Mouse (Mus musculus): ENCODE measurements around the gene Galp. TPM values are rescaled to one million over a fixed set of nuclear protein-coding genes. Genes with fewer than 3 reads are reported as not detected.
A peak's percentile ranks its signal among the peaks of the same experiment; 100 is the strongest.

Galp gene
- not detected in 2 replicates for polyA plus RNA-seq (2012; rRNA removed)

GRCm38 (mm10) chr7:6196790-6197189 is at the start of gene Galp:
Galp (plus strand) TSS chr7:6197090.
- Histone ChIP-seq H3K27ac (ENCODE audit: insufficient read depth, low read length) (no peak within 1 kb of the TSS), H3K4me3 (ENCODE audit: insufficient read depth, low read length) (no peak within 1 kb of the TSS), H3K4me1 (ENCODE audit: control insufficient read depth, insufficient read depth, low read length) (no peaks in the 10 kb centered on the region)
- TF ChIP-seq CTCF (IDR thresholded peaks at IDR 0.05; ENCODE audit: extremely low read depth, insufficient read depth, low read length) (no peak), POLR2A (IDR thresholded peaks at IDR 0.05; ENCODE audit: extremely low read depth, insufficient read depth, low read length) (no peak)

GRCm38 (mm10) chr7:6147688-6148087 is 49.2 kb upstream of the Galp start:
- TF ChIP-seq POLR2A (IDR thresholded peaks at IDR 0.05; ENCODE audit: extremely low read depth, insufficient read depth, low read length), result no peak
- no peak for TF ChIP-seq CTCF (IDR thresholded peaks at IDR 0.05; ENCODE audit: extremely low read depth, insufficient read depth, low read length)
- H3K4me1 ChIP-seq (ENCODE audit: control insufficient read depth, insufficient read depth, low read length), result peaks cover 13% of the 10 kb centered on the region
- 0 out of 2 replicates have a peak overlapping the region, but pooled peaks have one; percentile 15 for H3K27ac ChIP-seq (ENCODE audit: insufficient read depth, low read length)
- no peak overlapping the region for H3K4me3 ChIP-seq (ENCODE audit: insufficient read depth, low read length)

- TF ChIP-seq POLR2A (IDR thresholded peaks at IDR 0.05; ENCODE audit: extremely low read depth, insufficient read depth, low read length), result no peak
- no peak for TF ChIP-seq CTCF (IDR thresholded peaks at IDR 0.05; ENCODE audit: extremely low read depth, insufficient read depth, low read length)
- peaks cover 12% of the 10 kb centered on the region; the same call in 1 of the 2 replicates for H3K4me1 ChIP-seq (ENCODE audit: control insufficient read depth, insufficient read depth, low read length)
- H3K4me3 ChIP-seq (ENCODE audit: insufficient read depth, low read length), result no peak overlapping the region
- no peak overlapping the region for H3K27ac ChIP-seq (ENCODE audit: insufficient read depth, low read length)
Observed at GRCm38 (mm10) chr7:6151266-6151665, 45.6 kb upstream of the Galp start.

- H3K27ac ChIP-seq (ENCODE audit: insufficient read depth, low read length), result no peak overlapping the region
- H3K4me1 ChIP-seq (ENCODE audit: control insufficient read depth, insufficient read depth, low read length), result peaks cover 14% of the 10 kb centered on the region; the same call in 1 of the 2 replicates
- no peak for TF ChIP-seq CTCF (IDR thresholded peaks at IDR 0.05; ENCODE audit: extremely low read depth, insufficient read depth, low read length)
- TF ChIP-seq POLR2A (IDR thresholded peaks at IDR 0.05; ENCODE audit: extremely low read depth, insufficient read depth, low read length), result no peak
- no peak overlapping the region for H3K4me3 ChIP-seq (ENCODE audit: insufficient read depth, low read length)
Observed at GRCm38 (mm10) chr7:6152036-6152435, 44.9 kb upstream of the Galp start.

- H3K27ac ChIP-seq (ENCODE audit: insufficient read depth, low read length), result no peak overlapping the region
- peaks cover 14% of the 10 kb centered on the region; the same call in 1 of the 2 replicates for H3K4me1 ChIP-seq (ENCODE audit: control insufficient read depth, insufficient read depth, low read length)
- no peak for TF ChIP-seq CTCF (IDR thresholded peaks at IDR 0.05; ENCODE audit: extremely low read depth, insufficient read depth, low read length)
- no peak for TF ChIP-seq POLR2A (IDR thresholded peaks at IDR 0.05; ENCODE audit: extremely low read depth, insufficient read depth, low read length)
- H3K4me3 ChIP-seq (ENCODE audit: insufficient read depth, low read length), result no peak overlapping the region
Observed at GRCm38 (mm10) chr7:6153131-6153530, 43.8 kb upstream of the Galp start.

- TF ChIP-seq CTCF (IDR thresholded peaks at IDR 0.05; ENCODE audit: extremely low read depth, insufficient read depth, low read length) (no peak), POLR2A (IDR thresholded peaks at IDR 0.05; ENCODE audit: extremely low read depth, insufficient read depth, low read length) (no peak)
- Histone ChIP-seq H3K4me1 (ENCODE audit: control insufficient read depth, insufficient read depth, low read length) (peaks cover 14% of the 10 kb centered on the region; the same call in 1 of the 2 replicates), H3K4me3 (ENCODE audit: insufficient read depth, low read length) (peak overlapping the region; percentile 98; the same call in 1 of the 2 replicates), H3K27ac (ENCODE audit: insufficient read depth, low read length) (no peak overlapping the region)
Observed at GRCm38 (mm10) chr7:6154164-6154563, 42.7 kb upstream of the Galp start.

GRCm38 (mm10) chr7:6155031-6155872 is 41.6 kb upstream of the Galp start:
- H3K4me1 ChIP-seq (ENCODE audit: control insufficient read depth, insufficient read depth, low read length), result peaks cover 14% of the 10 kb centered on the region; the same call in 1 of the 2 replicates
- TF ChIP-seq CTCF (IDR thresholded peaks at IDR 0.05; ENCODE audit: extremely low read depth, insufficient read depth, low read length) (no peak), POLR2A (IDR thresholded peaks at IDR 0.05; ENCODE audit: extremely low read depth, insufficient read depth, low read length) (0 out of 2 replicates have a peak, but pooled peaks have one; percentile 20)
- peak overlapping the region; percentile 98 for H3K4me3 ChIP-seq (ENCODE audit: insufficient read depth, low read length)
- peak overlapping the region; percentile 99 for H3K27ac ChIP-seq (ENCODE audit: insufficient read depth, low read length)

- TF ChIP-seq CTCF (IDR thresholded peaks at IDR 0.05; ENCODE audit: extremely low read depth, insufficient read depth, low read length), result no peak
- TF ChIP-seq POLR2A (IDR thresholded peaks at IDR 0.05; ENCODE audit: extremely low read depth, insufficient read depth, low read length), result no peak
- Histone ChIP-seq H3K27ac (ENCODE audit: insufficient read depth, low read length) (peak within 1 kb of the TSS; percentile 99), H3K4me1 (ENCODE audit: control insufficient read depth, insufficient read depth, low read length) (peaks cover 14% of the 10 kb centered on the region; the same call in 1 of the 2 replicates), H3K4me3 (ENCODE audit: insufficient read depth, low read length) (peak within 1 kb of the TSS; percentile 98)
Observed at GRCm38 (mm10) chr7:6155901-6156411, 40.9 kb upstream of the Galp start, which contains the start of gene Zfp787. Zfp787 (minus strand) TSS chr7:6155997.

GRCm38 (mm10) chr7:6156901-6157472 is 39.9 kb upstream of the Galp start:
- no peak overlapping the region for H3K27ac ChIP-seq (ENCODE audit: insufficient read depth, low read length)
- TF ChIP-seq POLR2A (IDR thresholded peaks at IDR 0.05; ENCODE audit: extremely low read depth, insufficient read depth, low read length), result no peak
- TF ChIP-seq CTCF (IDR thresholded peaks at IDR 0.05; ENCODE audit: extremely low read depth, insufficient read depth, low read length), result no peak
- peaks cover 11% of the 10 kb centered on the region; the same call in 1 of the 2 replicates for H3K4me1 ChIP-seq (ENCODE audit: control insufficient read depth, insufficient read depth, low read length)
- H3K4me3 ChIP-seq (ENCODE audit: insufficient read depth, low read length), result peak overlapping the region; percentile 98; the same call in 1 of the 2 replicates

Measured in cortical plate, adult 2 months (tissue).